Mouse (Mus musculus) urinary bladder, postnatal 14 days (tissue): ENCODE measurements around the gene Bax.

Experiments used
- DNase-seq: peaks from one replicate; pipeline ENCODE4 v3.0.0; 2021; ENCODE audit warnings: low spot score

Bax gene

DNA sequence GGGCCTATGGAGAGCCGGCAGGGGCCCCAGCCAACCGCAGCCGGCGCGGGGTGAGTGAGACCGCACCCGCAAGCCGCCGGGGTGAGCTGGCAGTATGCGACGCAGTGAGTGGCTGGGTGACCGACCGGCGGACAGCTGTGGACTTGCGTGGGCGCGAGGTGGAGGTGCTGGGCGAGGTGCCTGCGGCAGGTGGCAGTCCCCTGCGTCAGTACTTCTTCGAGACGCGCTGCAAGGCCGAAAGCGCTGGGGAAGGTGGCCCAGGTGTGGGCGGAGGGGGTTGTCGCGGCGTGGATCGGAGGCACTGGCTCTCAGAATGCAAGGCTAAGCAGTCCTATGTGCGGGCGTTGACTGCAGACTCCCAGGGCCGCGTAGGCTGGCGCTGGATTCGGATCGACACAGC is 51.1 kb downstream of the Bax start:
- no peak for DNase-seq

DNA sequence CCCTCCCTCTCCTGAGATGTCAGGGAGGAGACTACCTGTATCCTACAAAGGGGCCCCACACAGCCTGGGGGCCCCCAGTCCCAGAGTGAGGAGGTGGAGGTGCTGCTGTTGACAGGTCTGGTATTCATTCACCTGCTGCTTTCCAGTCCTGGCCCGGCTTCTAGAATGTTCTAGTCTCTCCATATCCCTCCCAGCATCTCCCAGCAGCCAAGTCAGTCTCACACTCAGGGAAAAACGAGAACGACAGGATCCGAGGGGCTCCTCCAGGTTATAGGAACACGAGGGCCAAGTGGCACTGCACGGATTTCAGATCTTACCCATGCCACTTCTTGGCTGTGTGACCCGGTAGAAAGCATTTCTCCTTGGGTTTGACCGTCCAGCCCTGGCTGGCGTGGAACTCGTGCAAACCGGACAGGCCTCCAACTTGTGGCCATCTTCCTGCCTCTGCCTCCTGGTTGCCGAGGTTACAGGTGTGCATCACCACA is 51.9 kb downstream of the Bax start:
- DNase-seq: no peak

DNA sequence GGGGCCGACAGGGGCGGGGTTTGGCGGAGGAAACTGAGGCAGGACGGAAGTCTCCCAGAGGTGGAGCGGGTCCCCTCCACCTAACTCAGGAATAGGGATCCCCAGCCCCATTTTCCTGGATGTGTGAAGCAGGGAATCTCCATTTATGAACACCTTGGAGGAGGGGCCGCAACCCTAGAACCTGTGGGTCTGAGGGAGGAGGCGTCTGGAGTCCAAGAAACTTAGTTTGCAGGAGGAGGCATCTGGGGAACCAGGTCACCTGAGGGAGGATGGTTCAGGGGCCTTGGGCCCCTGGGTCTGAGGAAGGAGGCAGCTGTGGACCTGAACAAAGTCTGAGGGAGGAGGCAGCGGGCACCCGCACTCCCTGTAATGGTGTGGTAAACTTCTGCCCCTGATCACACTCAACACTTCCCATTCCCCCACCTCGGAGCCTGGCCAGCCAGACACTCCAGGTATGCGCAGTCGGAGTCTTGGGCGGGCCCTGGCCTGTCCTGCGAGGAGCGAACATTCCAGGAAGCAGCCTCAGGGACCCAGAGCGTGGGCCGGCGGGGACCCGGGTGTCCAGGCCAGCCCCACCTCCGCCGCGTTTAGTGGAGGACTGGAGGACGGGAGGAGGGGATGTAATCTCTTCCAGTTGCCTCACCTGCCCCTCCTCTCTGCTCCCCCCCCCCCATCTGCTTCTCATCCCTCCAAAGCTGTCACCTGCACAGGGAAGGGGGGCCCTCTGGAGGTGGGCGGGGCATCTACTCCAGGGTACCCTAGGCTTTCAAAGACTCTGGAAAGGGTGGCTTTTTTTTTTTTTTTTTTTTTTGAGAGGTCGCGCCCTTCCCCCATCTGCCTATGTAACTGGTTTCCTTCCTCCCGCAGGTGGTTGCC is 52.6 kb downstream of the Bax start:
- peak; percentile 80 for DNase-seq

DNA sequence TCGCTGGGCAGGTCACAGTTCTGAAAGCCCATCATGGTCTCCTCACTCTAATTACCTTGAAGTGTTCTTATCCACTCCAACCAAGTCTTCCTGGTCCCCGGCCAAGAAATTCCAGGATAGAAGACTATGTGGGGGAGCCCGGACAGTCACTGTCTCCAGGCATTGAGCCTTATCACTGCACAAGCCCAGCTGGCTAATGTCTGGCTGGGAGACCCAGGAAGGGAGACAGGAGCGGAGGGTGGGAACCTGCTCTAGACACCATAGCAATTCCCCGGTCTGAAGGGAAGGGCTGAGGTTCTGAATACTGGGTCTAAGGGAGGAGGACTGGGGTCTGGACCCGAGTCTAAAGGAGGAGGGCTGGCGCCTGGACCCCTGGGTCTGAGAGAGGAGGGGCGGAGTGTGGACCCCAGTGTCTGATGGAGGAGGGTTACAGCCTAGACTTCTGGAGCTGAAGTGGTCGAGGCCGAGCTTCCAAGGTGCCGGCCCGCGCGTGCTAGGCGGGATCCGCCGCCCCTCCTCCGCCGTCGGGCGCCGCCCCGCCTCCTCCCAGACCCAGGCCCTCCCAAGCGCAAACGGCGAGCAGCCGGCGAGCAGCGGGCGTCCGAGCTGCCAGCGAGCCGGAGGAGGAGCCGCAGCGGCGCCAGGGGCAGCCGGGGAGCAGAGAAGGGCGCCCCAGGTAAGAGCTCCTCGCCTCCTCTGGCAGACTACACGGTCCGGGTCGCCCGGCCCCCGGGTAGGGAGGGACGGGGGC is 53.4 kb downstream of the Bax start, which contains the start of gene Ntf5:
Gene Ntf5, plus strand, starts transcription at position 583 of the 751 bp plus-strand sequence.
- DNase-seq: peak; percentile 57

DNA sequence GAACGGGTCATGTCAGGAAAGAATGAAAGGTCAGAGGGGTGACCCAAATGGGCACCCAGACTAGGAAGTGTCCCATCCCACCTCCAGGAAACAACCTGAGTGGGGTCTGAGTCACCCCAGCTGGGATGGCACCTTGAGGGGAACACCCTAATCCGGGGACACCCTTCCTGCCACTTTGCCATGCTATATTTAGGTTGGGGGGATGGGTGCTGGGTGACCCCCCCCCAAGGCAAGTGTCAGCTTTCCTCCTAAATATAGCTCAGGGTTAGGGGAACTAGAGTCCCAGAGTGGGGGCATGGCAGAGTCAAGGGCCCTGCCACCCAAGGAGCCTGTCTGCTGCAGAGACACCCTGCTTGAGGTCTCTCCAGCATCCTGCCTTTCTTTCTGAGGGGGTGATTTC is 54.3 kb downstream of the Bax start:
- DNase-seq: no peak
